Mouse (Mus musculus) lung, adult 2 months (tissue): ENCODE measurements around the gene Dmtf1.

ENCODE experiments used
- CTCF ChIP-seq: fragments of 200-500 bp; IDR thresholded peaks from 2 replicates; pipeline ENCODE4 v1.5.1; 2011; ENCODE audit warnings: mild to moderate bottlenecking, low read length, control low read depth; ENCODE audit not compliant: insufficient read depth
- POLR2A ChIP-seq: fragments of 200-500 bp; IDR thresholded peaks from 2 replicates; pipeline ENCODE4 v1.6.1; 2011; ENCODE audit warnings: low read depth, mild to moderate bottlenecking, control low read depth, low read length, borderline replicate concordance; ENCODE audit errors: extremely low read depth

DNA sequence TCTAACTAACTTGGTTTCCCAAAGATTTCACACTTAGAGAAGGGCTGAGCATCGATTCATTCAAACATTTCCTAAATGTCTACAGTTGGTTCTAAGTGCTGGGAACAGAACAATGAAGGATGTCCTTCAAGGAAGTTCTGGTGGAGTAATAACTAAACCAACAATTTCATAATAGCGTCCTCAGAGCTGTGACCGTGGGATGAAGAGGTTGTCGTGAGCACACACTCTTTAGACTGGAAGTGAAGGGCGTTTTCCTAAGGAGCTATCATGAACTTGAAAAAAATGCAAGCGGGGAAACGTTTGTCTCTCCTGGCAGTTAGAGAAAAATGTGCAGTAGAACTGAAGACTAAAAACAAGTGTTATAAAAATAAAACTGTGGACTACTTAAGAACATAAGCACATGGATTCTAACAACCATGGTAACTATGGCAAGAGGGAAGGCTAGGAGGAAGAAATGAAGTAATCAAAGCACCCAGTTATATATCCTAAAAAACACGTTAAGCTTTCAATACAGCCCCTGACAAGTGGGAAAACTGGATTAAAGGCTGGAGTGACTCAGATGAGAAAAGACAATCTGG lies 12.2 kb downstream of the Dmtf1 start:
- TF ChIP-seq POLR2A (no peak), CTCF (no peak)
